Mouse (Mus musculus) liver, postnatal 0 days (tissue): Measurements from ENCODE around the gene Asrgl1. TPM values are rescaled to one million over a fixed set of nuclear protein-coding genes. Genes with fewer than 3 reads are reported as not detected.

Experiments
- ATAC-seq: fragments of 200-750 bp; cut with Nextera tagmentation; 2 replicates; pipeline ENCODE4 v1.8.0; 2017; ENCODE audit warnings: mild to moderate bottlenecking, moderate library complexity
- DNase-seq: peaks from one replicate; pipeline ENCODE4 v3.0.0-alpha.2; 2016
- H3K27ac ChIP-seq: fragments of 300-500 bp; sonication (generic); 2 replicates; pipeline ENCODE4 v1.5.1; 2014; ENCODE audit warnings: antibody characterized with exemption, moderate library complexity, mild to moderate bottlenecking, low read depth
- H3K27me3 ChIP-seq: fragments of 300-500 bp; sonication (generic); 2 replicates; pipeline ENCODE4 v1.6.1; 2014; ENCODE audit warnings: low read length, control low read depth, mixed read lengths; ENCODE audit not compliant: insufficient read depth
- H3K36me3 ChIP-seq: fragments of 300-500 bp; sonication (generic); replicated peaks from 2 replicates; pipeline ENCODE4 v1.6.1; 2014; ENCODE audit warnings: mild to moderate bottlenecking, control low read depth, low read length, moderate library complexity, mixed read lengths; ENCODE audit not compliant: insufficient read depth
- H3K4me1 ChIP-seq: fragments of 300-500 bp; sonication (generic); 2 replicates; pipeline ENCODE4 v1.6.1; 2014; ENCODE audit warnings: antibody characterized with exemption, mild to moderate bottlenecking, control low read depth; ENCODE audit not compliant: insufficient read depth
- H3K4me2 ChIP-seq: fragments of 300-500 bp; sonication (generic); 2 replicates; pipeline ENCODE4 v1.6.1; 2014; ENCODE audit warnings: low read depth, mild to moderate bottlenecking, low read length, moderate library complexity, mixed read lengths
- H3K4me3 ChIP-seq: fragments of 300-500 bp; sonication (generic); 2 replicates; pipeline ENCODE4 v1.5.1; 2014; ENCODE audit warnings: low read depth, low read length
- H3K9ac ChIP-seq: fragments of 300-500 bp; sonication (generic); replicated peaks from 2 replicates; pipeline ENCODE4 v1.6.1; 2014; ENCODE audit warnings: mild to moderate bottlenecking, moderate library complexity
- H3K9me3 ChIP-seq: fragments of 300-500 bp; sonication (generic); 2 replicates; pipeline ENCODE4 v1.6.1; 2016; ENCODE audit warnings: mild to moderate bottlenecking, control low read depth, low read length, mixed read lengths
- CTCF ChIP-seq: sonication (generic); IDR thresholded peaks from 2 replicates; pipeline ENCODE4 v1.5.1; 2016; ENCODE audit warnings: antibody characterized with exemption, low read depth
- EP300 ChIP-seq: IDR thresholded peaks from 2 replicates; pipeline ENCODE4 v1.6.1; 2016; ENCODE audit warnings: antibody characterized with exemption, low read depth, mild to moderate bottlenecking
- WGBS: fragments of 180-500 bp; shearing (Covaris S2); extraction: QIAGEN DNeasy Blood & Tissue Kit; methylation state at CpG from one replicate; pipeline ENCODE4 v1.1.7; 2014; ENCODE audit not compliant: insufficient replicate concordance; 5-methylcytosine and 5-hydroxymethylcytosine counted together
- polyA plus RNA-seq: library from polyadenylated mRNA; unstranded; fragments of >200 nt; fragmentation: Nextera tagmentation; extraction: Ambion mirVana; gene quantifications from 2 replicates; pipeline ENCODE4 v1.2.1, GENCODE M21; 2015

Gene Asrgl1
- polyA plus RNA-seq, 1 experiment from 2014 or later: 8.3 TPM

DNA sequence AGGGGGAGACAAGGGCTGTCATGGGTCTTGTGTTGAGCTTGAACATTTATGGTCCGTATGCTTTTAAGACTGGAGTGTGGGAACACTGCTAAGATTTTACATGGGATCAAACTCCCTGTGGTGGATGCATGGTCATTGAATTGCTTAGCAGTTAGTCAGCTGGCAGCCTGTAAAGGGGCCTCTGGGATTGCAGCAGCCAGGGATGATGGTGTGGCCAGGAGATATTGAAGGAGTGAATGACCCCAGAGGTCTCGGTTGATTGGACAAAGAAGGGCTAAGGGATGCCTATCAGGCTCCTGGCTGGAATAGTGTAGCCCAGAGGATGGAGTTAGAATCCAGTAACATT, 52.5 kb downstream of the Asrgl1 start:
- no peaks in the 10 kb centered on the region for H3K9me3 ChIP-seq
- peaks cover 5% of the 10 kb centered on the region; the same call in 1 of the 2 replicates for H3K4me1 ChIP-seq
- no peak overlapping the region for H3K9ac ChIP-seq
- peak overlapping the region; percentile 16; the same call in 1 of the 2 replicates for H3K4me2 ChIP-seq
- no peaks in the 10 kb centered on the region for H3K36me3 ChIP-seq
- H3K4me3 ChIP-seq: no peak overlapping the region
- no peak; the same call in 1 of the 2 replicates for ATAC-seq
- no peak overlapping the region for H3K27ac ChIP-seq
- TF ChIP-seq CTCF (no peak), EP300 (no peak)
- 85% methylated on average over 2 of the region's 2 CpGs for WGBS
- DNase-seq: no peak
- H3K27me3 ChIP-seq: no peaks in the 10 kb centered on the region

DNA sequence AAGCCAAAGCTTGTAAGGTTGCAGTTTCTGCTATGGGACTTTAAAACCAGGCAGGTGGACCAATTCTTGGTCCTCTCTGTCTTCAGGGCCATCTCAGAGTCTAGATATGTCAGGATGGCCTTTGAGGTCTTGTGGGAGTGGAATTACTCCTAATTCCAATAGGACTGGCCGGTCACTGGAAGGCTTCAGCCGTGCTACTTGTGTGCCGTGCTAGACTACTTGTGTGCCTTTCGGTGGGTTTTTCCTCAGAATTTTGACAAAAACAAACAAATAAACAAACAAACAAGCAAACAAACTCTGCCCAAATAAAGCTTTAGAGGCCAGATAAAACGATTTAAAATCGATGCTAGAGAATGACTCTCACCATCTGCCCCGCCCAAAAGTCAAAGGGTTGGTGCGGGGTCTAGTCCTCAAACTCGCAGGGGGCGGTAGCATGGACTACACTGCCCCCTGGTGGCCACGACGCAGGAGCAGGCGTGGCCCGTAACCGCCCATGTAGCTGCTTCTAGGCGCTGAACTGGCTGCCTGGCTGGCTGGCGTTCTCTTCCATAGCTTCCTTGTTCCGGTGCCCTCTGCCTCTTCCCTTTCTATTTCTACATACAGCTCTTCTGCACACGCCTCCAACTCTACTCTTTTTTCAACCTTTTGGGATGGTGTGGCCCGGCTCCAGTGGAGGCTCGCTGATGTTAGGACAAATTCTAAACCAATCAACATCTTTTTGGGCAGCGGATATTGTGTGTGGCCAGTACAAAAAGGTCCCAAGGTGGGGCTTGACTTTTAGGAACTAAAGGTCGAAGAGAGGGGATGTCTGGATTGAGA, 53.0 kb downstream of the Asrgl1 start:
- peak overlapping the region; percentile 16; the same call in 1 of the 2 replicates for H3K4me2 ChIP-seq
- no peak overlapping the region for H3K4me3 ChIP-seq
- no peak overlapping the region for H3K9ac ChIP-seq
- DNase-seq: peak; percentile 88
- 19% methylated on average over 23 of the region's 23 CpGs for WGBS
- no peaks in the 10 kb centered on the region for H3K36me3 ChIP-seq
- H3K27ac ChIP-seq: no peak overlapping the region
- no peaks in the 10 kb centered on the region for H3K27me3 ChIP-seq
- H3K4me1 ChIP-seq: peaks cover 8% of the 10 kb centered on the region; the same call in 1 of the 2 replicates
- TF ChIP-seq EP300 (no peak), CTCF (peak; percentile 98)
- ATAC-seq: peak; percentile 92
- H3K9me3 ChIP-seq: no peaks in the 10 kb centered on the region

DNA sequence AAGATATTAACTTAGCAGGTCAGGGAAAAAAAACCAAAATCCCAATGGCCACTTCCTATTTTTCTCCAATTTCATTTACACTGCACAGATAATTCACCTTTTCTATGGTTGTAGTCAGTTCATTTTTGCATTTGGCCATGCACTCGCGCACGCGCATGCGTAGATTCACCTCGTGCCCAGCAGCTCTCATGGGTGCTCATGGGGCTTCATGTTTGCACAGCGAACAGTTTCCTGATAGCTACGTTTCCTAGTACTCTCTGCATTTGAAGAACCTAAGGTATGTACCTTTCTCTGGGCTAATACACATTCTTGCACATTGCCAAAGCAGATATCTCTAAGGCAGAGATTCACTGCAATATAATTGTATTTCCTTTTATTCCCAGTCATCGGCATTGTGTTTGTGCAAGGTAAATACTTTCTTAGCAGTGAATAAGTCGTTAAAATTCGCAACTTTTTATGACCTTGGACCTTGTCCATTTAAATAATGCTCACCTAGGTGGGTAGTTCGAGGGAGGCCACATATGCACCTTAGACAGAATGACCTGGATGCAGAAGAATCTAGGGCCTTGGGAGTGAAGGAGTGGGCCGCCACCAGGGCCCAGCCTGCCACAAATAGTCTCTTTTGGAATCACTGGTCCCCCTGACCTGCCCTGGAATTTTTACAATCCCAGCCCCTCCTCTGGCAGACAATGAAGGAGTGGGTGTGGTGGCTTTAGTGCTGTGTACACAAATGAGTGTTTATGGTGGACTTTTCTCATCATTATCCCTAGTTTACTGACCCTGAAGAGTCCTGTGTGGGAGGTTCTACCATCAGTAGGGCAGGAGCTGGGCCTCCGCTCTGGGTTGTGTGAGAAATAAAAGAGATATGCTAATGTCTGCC, 53.9 kb downstream of the Asrgl1 start:
- no peak for ATAC-seq
- Histone ChIP-seq H3K4me2 (no peak overlapping the region), H3K9ac (no peak overlapping the region), H3K27me3 (no peaks in the 10 kb centered on the region), H3K4me1 (peaks cover 8% of the 10 kb centered on the region; the same call in 1 of the 2 replicates), H3K4me3 (no peak overlapping the region), H3K36me3 (no peaks in the 10 kb centered on the region), H3K27ac (no peak overlapping the region), H3K9me3 (no peaks in the 10 kb centered on the region)
- DNase-seq: no peak
- 73% methylated on average over 14 of the region's 14 CpGs for WGBS
- TF ChIP-seq CTCF (no peak), EP300 (no peak)

DNA sequence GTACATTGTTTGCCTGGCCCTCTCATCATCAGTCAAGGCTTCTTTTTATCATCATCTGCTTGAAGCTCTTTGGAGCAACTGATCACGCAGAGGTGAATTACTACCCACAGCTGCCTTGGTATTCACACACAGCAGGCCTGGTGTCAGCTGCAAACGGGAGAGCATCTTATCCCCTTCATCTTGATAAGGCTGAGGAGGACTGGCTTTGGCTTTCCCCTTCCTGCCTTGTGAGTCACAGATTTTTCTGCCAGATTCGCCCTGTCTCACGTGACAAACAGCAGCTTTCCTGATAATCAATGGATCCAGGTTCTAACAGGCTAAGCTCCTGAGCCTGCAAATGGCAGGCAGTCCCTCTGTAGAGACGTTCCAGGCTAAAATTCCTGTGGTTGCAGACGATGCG, 55.5 kb downstream of the Asrgl1 start:
- Histone ChIP-seq H3K27ac (no peak overlapping the region), H3K4me2 (no peak overlapping the region), H3K9me3 (no peaks in the 10 kb centered on the region), H3K4me3 (no peak overlapping the region), H3K4me1 (peaks cover 11% of the 10 kb centered on the region; the same call in 1 of the 2 replicates), H3K27me3 (no peaks in the 10 kb centered on the region), H3K9ac (no peak overlapping the region), H3K36me3 (no peaks in the 10 kb centered on the region)
- WGBS: 48% methylated on average over 7 of the region's 7 CpGs
- TF ChIP-seq CTCF (no peak), EP300 (no peak)
- DNase-seq (no peak), ATAC-seq (no peak)

DNA sequence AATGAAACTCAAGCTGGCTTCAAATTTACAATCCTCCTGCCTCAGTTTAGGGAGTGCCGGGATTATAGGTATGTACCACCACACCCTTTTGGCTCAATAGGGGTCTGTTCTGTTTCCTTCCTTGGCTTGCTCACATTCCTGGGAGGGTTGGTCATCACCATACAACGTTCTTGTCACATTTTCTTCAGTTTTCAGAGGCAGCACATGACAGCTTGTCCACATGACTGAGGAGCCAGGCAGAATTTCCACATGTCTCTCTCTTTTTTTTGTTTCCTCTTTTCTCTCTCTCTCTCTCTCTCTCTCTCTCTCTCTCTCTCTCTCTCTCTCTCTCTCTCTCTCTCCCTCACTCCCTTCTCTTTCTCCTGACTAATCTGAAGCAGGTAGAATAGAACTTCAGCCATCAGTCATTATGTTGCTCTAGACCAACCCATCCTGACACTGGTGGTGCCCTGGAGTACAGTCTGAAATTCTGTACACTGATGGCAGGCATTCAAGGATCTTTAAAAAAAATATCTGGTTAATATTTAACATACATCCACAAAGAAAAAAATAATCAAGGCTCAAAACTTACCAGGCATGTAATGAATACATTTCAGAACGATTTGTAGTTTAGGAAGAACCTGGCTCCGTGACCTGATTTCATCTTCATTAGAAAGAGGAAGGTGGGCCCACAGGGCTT, 58.3 kb downstream of the Asrgl1 start:
- no peak for ATAC-seq
- no peak overlapping the region for H3K4me3 ChIP-seq
- 51% methylated on average over 4 of the region's 4 CpGs for WGBS
- no peak for TF ChIP-seq EP300
- no peak for TF ChIP-seq CTCF
- no peak overlapping the region for H3K9ac ChIP-seq
- no peak overlapping the region for H3K27ac ChIP-seq
- H3K27me3 ChIP-seq: no peaks in the 10 kb centered on the region
- no peak for DNase-seq
- no peak overlapping the region for H3K4me2 ChIP-seq
- peaks cover 11% of the 10 kb centered on the region for H3K4me1 ChIP-seq
- H3K9me3 ChIP-seq: no peaks in the 10 kb centered on the region
- no peaks in the 10 kb centered on the region for H3K36me3 ChIP-seq
